Mouse (Mus musculus) embryonic facial prominence, embryonic 13.5 days (tissue): Measurements from ENCODE around the gene Srarp. TPM values are rescaled to one million over a fixed set of nuclear protein-coding genes. Genes with fewer than 3 reads are reported as not detected.
A peak's percentile ranks its signal among the peaks of the same experiment; 100 is the strongest.

Experiments
- ATAC-seq: fragments of 200-750 bp; cut with Nextera tagmentation; 2 replicates; pipeline ENCODE4 v1.8.0; 2017; ENCODE audit warnings: low read depth; ENCODE audit not compliant: insufficient number of reproducible peaks, insufficient read depth, low FRiP score, low TSS enrichment
- H3K27ac ChIP-seq: fragments of 300-500 bp; sonication (generic); 2 replicates; pipeline ENCODE4 v1.5.1; 2015; ENCODE audit warnings: moderate library complexity, mild to moderate bottlenecking, inconsistent platforms
- H3K27me3 ChIP-seq: fragments of 300-500 bp; sonication (generic); 2 replicates; pipeline ENCODE4 v1.6.1; 2015; ENCODE audit warnings: mild to moderate bottlenecking, inconsistent platforms
- H3K36me3 ChIP-seq: fragments of 300-500 bp; sonication (generic); 2 replicates; pipeline ENCODE4 v1.6.1; 2015; ENCODE audit warnings: mild to moderate bottlenecking, inconsistent platforms
- H3K4me1 ChIP-seq: fragments of 300-500 bp; sonication (generic); 2 replicates; pipeline ENCODE4 v1.6.1; 2015; ENCODE audit warnings: inconsistent platforms
- H3K4me2 ChIP-seq: fragments of 300-500 bp; sonication (generic); 2 replicates; pipeline ENCODE4 v1.6.1; 2015; ENCODE audit warnings: moderate library complexity, mild to moderate bottlenecking, inconsistent platforms
- H3K4me3 ChIP-seq: fragments of 300-500 bp; sonication (generic); 2 replicates; pipeline ENCODE4 v1.5.1; 2015; ENCODE audit warnings: mild to moderate bottlenecking, inconsistent platforms
- H3K9ac ChIP-seq: fragments of 300-500 bp; sonication (generic); 2 replicates; pipeline ENCODE4 v1.6.1; 2015; ENCODE audit warnings: mild to moderate bottlenecking, inconsistent platforms
- H3K9me3 ChIP-seq: fragments of 300-500 bp; sonication (generic); 2 replicates; pipeline ENCODE4 v1.6.1; 2016; ENCODE audit warnings: inconsistent platforms
- WGBS: fragments of 180-500 bp; shearing (Covaris S2); methylation state at CpG from one replicate; pipeline ENCODE4 v1.1.7; 2015; ENCODE audit warnings: mixed read lengths; 5-methylcytosine and 5-hydroxymethylcytosine counted together
- polyA plus RNA-seq: library from polyadenylated mRNA; unstranded; fragments of >200 nt; fragmentation: Nextera tagmentation; extraction: Ambion mirVana; gene quantifications from 2 replicates; pipeline ENCODE4 v1.2.1, GENCODE M21; 2015

The Srarp gene
- not detected in 2 replicates for polyA plus RNA-seq

DNA sequence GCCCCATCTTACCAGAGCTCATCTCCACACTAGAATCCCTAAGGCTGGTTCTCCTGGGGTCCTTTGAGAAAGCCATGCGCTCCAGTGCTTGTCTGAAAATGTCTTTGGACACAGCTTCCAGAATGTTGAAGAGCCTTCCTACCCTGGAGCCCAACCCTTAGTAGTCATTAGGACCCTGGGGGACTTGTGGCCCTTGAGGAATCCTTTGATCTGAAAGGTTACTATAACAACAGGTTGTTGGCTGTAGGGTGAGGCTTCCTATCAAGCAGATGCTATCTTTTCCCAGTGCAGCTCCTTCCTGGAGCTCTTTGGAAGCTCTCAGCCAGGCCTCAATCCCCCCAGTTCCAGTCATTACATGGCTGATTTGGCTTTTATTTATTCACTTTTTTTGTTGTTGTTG, at the start of gene Srarp:
Gene Srarp, minus strand, starts transcription at position 132 of the 400 bp plus-strand sequence.
- ATAC-seq: no peak
- Histone ChIP-seq H3K36me3 (no peaks in the 10 kb centered on the region), H3K4me3 (no peak within 1 kb of the TSS), H3K27me3 (no peaks in the 10 kb centered on the region), H3K4me1 (no peaks in the 10 kb centered on the region), H3K4me2 (no peak within 1 kb of the TSS), H3K27ac (no peak within 1 kb of the TSS), H3K9ac (no peak within 1 kb of the TSS), H3K9me3 (no peaks in the 10 kb centered on the region)
- WGBS: 97% methylated on average over 1 of the region's 1 CpGs

DNA sequence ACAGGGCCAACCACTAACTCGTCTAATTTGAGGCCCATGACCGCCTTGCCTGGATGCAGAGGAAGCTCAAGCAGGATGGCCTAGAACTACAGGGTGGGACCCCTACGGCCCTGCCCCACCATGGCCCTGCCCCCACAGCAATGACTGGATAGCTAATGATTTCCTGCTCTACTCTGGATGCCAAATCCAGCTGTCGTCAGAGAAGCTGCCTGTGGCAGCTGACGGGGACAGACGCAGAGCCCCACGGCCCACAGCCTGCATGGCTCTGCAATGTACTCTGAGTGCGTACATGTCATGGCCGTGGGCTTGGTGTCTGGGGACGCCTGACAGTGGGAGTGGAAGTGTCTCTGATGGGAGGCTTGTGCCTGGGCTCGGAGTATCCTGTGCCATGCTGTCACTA, 48.2 kb upstream of the Srarp start:
- Histone ChIP-seq H3K9ac (no peak overlapping the region), H3K4me3 (no peak overlapping the region), H3K27me3 (no peaks in the 10 kb centered on the region), H3K27ac (no peak overlapping the region), H3K36me3 (peaks cover 95% of the 10 kb centered on the region), H3K9me3 (peaks cover 3% of the 10 kb centered on the region; the same call in 1 of the 2 replicates), H3K4me2 (no peak overlapping the region), H3K4me1 (no peaks in the 10 kb centered on the region)
- ATAC-seq: no peak
- 66% methylated on average over 11 of the region's 11 CpGs for WGBS

DNA sequence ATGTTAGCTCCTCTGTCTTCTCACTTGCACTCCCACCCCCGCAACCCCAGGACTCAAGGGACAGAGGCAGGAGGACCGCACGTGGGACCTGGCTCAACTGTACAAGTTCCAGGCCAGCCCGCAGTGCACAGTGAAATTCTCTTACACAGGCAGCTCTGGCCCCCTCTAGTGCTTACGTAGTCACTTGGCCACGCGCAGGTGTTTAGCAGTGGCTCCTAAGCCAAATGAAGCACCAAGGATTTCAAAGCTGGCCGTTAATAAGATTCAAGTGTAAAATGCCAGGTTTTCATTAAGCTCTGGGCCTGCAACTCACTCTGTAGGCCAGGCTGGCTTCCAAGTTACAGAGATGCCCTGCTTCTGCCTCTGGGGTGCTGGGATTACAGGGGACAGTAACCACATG, 43.5 kb upstream of the Srarp start:
- no peak for ATAC-seq
- Histone ChIP-seq H3K9ac (no peak overlapping the region), H3K36me3 (peaks cover 95% of the 10 kb centered on the region), H3K4me1 (no peaks in the 10 kb centered on the region), H3K9me3 (no peaks in the 10 kb centered on the region), H3K4me3 (no peak overlapping the region), H3K27ac (no peak overlapping the region), H3K27me3 (no peaks in the 10 kb centered on the region), H3K4me2 (no peak overlapping the region)
- WGBS: 93% methylated on average over 8 of the region's 8 CpGs

DNA sequence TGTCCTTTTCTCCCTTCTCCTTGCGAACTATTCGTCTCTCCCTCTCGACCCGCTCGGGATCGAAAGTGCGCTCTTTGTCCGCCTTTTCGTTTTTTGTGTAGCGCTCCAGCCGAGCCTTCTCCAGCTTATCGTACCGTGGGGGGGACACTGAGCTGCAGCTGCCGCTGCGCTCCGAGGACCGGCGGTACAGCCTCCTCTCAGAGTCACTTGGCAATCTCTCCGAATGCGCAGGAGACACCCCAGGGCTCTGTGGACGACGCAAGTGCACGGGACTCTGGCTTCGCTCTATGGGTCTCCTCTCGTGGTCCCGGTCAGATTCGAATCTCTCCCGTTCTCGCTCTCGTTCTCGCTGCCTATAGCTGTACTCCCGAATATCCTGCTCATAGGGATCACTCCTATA, 42.9 kb upstream of the Srarp start:
- WGBS: 95% methylated on average over 32 of the region's 32 CpGs
- no peak for ATAC-seq
- Histone ChIP-seq H3K9ac (no peak overlapping the region), H3K36me3 (peaks cover 95% of the 10 kb centered on the region), H3K27me3 (no peaks in the 10 kb centered on the region), H3K9me3 (no peaks in the 10 kb centered on the region), H3K27ac (0 out of 2 replicates have a peak overlapping the region, but pooled peaks have one; percentile 66), H3K4me2 (no peak overlapping the region), H3K4me3 (no peak overlapping the region), H3K4me1 (no peaks in the 10 kb centered on the region)

DNA sequence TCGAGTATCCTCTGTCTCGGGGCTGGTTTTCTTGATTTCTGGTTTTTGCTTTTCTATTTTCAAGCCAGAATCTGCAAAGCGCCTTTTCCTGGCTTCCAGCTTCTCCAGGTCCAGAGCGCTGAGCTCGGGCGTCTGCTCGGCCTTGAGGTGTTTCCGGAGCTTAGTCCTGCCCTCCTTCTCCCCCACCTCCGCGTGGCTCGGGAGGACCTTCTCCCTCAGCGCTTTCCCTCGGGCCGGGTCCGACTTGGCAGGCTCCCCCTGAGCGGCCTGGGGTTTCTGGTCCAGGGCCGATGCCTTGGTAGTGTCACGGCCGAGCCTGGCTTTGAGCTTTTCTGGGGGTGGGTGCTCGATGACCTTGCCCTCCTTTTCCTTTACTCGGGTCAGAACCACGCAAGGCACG, 42.3 kb upstream of the Srarp start:
- H3K36me3 ChIP-seq: peaks cover 95% of the 10 kb centered on the region
- WGBS: 87% methylated on average over 23 of the region's 23 CpGs
- H3K4me2 ChIP-seq: no peak overlapping the region
- ATAC-seq: no peak
- no peak overlapping the region for H3K9ac ChIP-seq
- no peaks in the 10 kb centered on the region for H3K9me3 ChIP-seq
- no peak overlapping the region for H3K4me3 ChIP-seq
- H3K27ac ChIP-seq: peak overlapping the region; percentile 66; the same call in 1 of the 2 replicates
- H3K4me1 ChIP-seq: no peaks in the 10 kb centered on the region
- no peaks in the 10 kb centered on the region for H3K27me3 ChIP-seq

DNA sequence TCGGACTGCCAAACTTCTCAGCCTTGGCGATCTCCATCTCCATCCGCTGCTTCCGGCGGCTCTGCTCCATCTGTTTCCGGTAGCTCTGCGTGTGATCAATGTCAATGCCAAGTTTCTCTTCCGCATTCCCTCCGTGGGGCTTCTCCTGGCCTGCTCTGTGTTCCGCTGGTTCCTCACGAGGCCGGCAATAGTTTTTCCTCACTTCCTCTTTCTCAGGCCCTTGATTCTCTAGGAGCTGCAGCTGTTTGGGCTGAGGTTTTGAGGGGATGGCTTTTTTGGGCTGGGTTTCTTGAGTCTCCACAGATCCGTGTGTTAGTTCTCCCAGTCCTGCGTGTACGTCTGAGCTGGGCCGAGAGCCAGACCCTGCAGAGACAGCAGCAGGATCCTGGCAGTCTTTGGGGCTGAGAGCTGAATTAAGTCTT, 41.8 kb upstream of the Srarp start:
- no peak overlapping the region for H3K4me3 ChIP-seq
- no peaks in the 10 kb centered on the region for H3K9me3 ChIP-seq
- H3K27ac ChIP-seq: peak overlapping the region; percentile 66
- no peaks in the 10 kb centered on the region for H3K4me1 ChIP-seq
- H3K27me3 ChIP-seq: no peaks in the 10 kb centered on the region
- H3K36me3 ChIP-seq: peaks cover 95% of the 10 kb centered on the region
- ATAC-seq: no peak
- H3K9ac ChIP-seq: no peak overlapping the region
- no peak overlapping the region for H3K4me2 ChIP-seq
- 87% methylated on average over 16 of the region's 16 CpGs for WGBS

DNA sequence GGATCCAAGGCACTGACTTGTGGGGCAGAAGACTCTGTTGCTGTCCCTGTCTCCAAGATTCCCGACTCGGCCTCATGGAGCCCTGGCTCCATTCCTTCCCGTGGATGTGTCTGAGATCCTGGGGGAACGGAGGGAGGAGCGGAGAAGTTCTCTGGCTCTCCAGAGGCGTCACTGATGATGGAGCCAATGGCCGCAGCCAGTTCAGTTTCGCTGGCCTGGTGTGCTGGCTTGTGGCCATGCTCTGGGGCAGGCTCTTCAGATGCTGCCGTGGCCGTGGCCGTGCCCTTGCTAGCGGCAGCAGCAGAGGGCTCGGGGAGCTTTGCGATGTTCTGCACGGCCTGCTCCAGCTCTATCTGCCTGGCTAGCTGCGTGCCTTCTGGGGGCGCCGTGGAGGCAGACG, 38.5 kb upstream of the Srarp start:
- no peak for ATAC-seq
- WGBS: 91% methylated on average over 19 of the region's 19 CpGs

DNA sequence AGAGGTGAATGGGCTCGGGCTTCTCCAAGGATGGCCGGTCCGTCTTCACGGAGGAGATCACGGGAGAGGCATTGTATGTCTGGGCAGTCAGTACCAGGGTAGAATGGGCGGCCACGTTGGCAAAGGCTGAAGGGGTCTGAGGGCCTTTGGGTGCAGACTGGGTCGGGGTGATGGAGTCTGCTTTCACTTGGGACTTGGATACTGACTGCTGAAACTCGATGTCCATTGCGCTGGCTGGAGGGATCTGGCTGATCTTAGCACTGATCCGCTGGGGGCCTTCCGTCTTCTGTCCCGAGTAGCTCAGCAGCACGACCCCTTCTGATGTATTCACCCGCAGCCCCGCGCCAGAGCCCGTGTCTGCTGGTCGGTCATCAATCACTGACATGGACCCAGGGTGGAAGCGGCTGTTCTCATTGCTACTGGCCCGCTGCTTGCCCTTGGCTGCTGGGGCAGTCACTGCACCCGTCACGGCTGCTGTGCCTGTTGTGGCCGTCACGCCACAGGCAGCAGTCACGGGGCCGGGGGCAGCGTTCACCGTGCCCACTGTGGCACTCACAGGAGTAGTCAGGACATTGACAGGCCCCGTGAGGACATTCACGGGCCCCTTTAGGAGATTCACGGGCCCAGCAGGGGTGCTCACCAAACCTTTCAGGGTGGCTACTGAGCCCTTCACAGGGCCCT, 36.9 kb upstream of the Srarp start:
- no peak for ATAC-seq
- H3K4me1 ChIP-seq: no peaks in the 10 kb centered on the region
- WGBS: 93% methylated on average over 32 of the region's 32 CpGs
- H3K9me3 ChIP-seq: no peaks in the 10 kb centered on the region
- H3K36me3 ChIP-seq: peaks cover 97% of the 10 kb centered on the region
- no peak overlapping the region for H3K27ac ChIP-seq
- no peak overlapping the region for H3K4me2 ChIP-seq
- no peak overlapping the region for H3K9ac ChIP-seq
- H3K27me3 ChIP-seq: no peaks in the 10 kb centered on the region
- no peak overlapping the region for H3K4me3 ChIP-seq

More for the DNA sequence above, 38.5 kb upstream of the Srarp start:
- Histone ChIP-seq H3K9ac (no peak overlapping the region), H3K4me1 (no peaks in the 10 kb centered on the region), H3K27me3 (no peaks in the 10 kb centered on the region), H3K27ac (no peak overlapping the region), H3K4me3 (no peak overlapping the region), H3K9me3 (no peaks in the 10 kb centered on the region), H3K36me3 (peaks cover 100% of the 10 kb centered on the region), H3K4me2 (no peak overlapping the region)

DNA sequence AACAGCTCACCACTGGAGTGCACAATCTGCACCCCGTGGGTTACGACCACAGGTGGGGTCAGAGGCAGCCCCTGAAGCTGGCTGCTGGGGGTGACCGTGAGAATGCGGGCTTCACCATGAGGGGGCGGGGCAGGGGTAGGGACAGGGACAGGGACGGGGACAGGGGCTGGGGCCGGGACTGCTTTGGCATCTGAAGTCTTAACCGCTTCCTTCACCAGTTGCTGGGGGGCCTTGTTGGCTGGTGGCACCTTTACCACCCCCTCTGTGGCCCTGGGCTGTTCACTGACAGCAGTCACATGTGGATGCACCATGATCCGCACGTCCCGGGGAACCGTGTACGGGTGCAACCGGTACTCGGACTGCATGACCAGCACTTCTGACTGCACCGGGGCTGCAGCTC, 35.6 kb upstream of the Srarp start:
- no peak for ATAC-seq
- Histone ChIP-seq H3K36me3 (peaks cover 97% of the 10 kb centered on the region), H3K27ac (no peak overlapping the region), H3K27me3 (no peaks in the 10 kb centered on the region), H3K9me3 (no peaks in the 10 kb centered on the region), H3K9ac (no peak overlapping the region), H3K4me3 (no peak overlapping the region), H3K4me2 (no peak overlapping the region), H3K4me1 (no peaks in the 10 kb centered on the region)
- WGBS: 94% methylated on average over 16 of the region's 16 CpGs

DNA sequence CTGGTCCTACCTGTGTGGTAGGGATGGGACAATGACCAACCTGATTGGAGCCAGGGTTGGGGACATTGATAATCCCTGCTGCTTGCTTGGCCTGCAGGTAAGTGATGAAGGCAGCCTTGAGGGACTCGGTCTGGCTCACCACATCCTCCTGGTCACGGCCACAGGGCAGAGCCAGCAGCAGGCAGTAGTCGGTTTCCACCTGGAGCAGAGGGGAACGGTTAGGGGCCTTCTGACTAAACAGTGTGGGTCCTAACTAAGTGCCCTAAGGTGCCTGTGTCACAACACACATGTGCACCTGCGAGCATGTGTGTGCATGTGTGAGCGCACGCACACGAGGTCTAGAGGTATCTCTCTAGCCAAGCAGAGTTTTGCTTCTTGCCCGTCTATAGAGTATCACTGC, 33.4 kb upstream of the Srarp start:
- Histone ChIP-seq H3K9me3 (no peaks in the 10 kb centered on the region), H3K4me3 (no peak overlapping the region), H3K36me3 (peaks cover 97% of the 10 kb centered on the region), H3K9ac (no peak overlapping the region), H3K27me3 (no peaks in the 10 kb centered on the region), H3K4me2 (no peak overlapping the region), H3K4me1 (no peaks in the 10 kb centered on the region), H3K27ac (no peak overlapping the region)
- WGBS: 85% methylated on average over 9 of the region's 9 CpGs
- no peak for ATAC-seq

DNA sequence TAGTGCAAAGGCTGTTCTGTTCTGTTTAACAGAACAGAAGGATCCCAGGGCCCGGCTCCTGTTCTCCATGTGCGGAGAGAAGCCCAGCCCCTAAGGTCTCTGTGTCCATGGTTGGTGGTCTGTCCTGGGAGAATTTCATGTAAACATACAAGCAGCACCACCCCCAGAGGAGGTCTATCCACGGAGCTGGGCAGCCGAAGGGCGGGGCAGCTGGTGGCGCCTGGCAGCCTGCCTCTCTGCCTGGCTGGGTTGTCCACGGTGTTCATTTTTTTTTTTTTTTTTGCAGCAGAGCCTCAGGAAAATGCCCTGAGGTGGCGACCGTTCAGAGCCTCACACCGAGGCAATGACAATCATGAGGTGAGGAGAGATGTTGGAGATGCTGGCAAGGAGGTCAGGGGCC, 32.7 kb upstream of the Srarp start:
- Histone ChIP-seq H3K27me3 (no peaks in the 10 kb centered on the region), H3K9me3 (no peaks in the 10 kb centered on the region), H3K4me3 (no peak overlapping the region), H3K4me1 (no peaks in the 10 kb centered on the region), H3K4me2 (no peak overlapping the region), H3K9ac (no peak overlapping the region), H3K36me3 (peaks cover 97% of the 10 kb centered on the region), H3K27ac (no peak overlapping the region; the same call in 1 of the 2 replicates)
- WGBS: 63% methylated on average over 10 of the region's 10 CpGs
- ATAC-seq: no peak

DNA sequence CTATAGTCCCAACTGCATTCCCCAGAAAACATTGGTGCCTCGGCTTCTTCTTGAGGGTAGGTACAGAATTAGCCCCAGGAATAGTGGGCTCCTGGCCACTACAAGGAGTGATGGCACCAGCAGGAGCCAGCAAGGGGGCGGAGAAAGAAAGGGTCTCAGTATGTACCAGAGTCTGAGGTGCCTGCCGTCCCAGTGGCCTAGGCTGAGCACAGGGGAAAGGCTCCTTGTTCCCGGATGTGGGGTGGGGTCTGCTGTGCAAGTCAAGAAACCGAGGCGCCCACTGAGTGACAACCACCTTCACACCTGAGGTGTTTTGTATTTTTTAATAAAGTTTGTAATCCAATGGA, 31.6 kb upstream of the Srarp start:
- no peak for ATAC-seq
- H3K4me3 ChIP-seq: no peak overlapping the region
- no peaks in the 10 kb centered on the region for H3K27me3 ChIP-seq
- WGBS: 78% methylated on average over 6 of the region's 6 CpGs
- no peak overlapping the region for H3K4me2 ChIP-seq
- H3K36me3 ChIP-seq: peaks cover 97% of the 10 kb centered on the region
- no peaks in the 10 kb centered on the region for H3K4me1 ChIP-seq
- no peaks in the 10 kb centered on the region for H3K9me3 ChIP-seq
- H3K27ac ChIP-seq: no peak overlapping the region
- H3K9ac ChIP-seq: no peak overlapping the region
